Mouse (Mus musculus) regulatory T cell (primary cell): Measurements from ENCODE around the gene Galnt10.
"Not testable (repeated sequence)": the region's sequence is repeated elsewhere in the genome, so short reads cannot be mapped to it uniquely, and the experiment has no call there.

Experiments used
- in situ Hi-C: fragments of 300-600 bp; cut with MboI, MseI; formaldehyde crosslinking; loops from one replicate; pipeline ENCODE4 v1.15.1; 2025; ENCODE audit warnings: high pct_unique_total_duplicates

The Galnt10 gene

GRCm38 (mm10) chr11:57818189-57818588 is 172.9 kb downstream of the Galnt10 start:
- in situ Hi-C loops: loop anchor here (10.0 to 25.0 kb wide), 2 partner anchors 117 to 244 kb away; no protein-coding TSS in a partner anchor

GRCm38 (mm10) chr11:57819999-57820581 is 174.8 kb downstream of the Galnt10 start:
- in situ Hi-C loops: loop anchor here (10.0 to 25.0 kb wide), 2 partner anchors 115 to 242 kb away; no protein-coding TSS in a partner anchor

- in situ Hi-C loops: loop anchor here (25.0 kb wide), 1 partner anchor 239 kb away; no protein-coding TSS in a partner anchor
Measured at GRCm38 (mm10) chr11:57823159-57823558, 177.9 kb downstream of the Galnt10 start.

GRCm38 (mm10) chr11:57823714-57824113 is 178.5 kb downstream of the Galnt10 start:
- in situ Hi-C loops: loop anchor here (25.0 kb wide), 1 partner anchor 239 kb away; no protein-coding TSS in a partner anchor

GRCm38 (mm10) chr11:57825234-57825633 is 180.0 kb downstream of the Galnt10 start:
- in situ Hi-C loops: not testable (repeated sequence)

GRCm38 (mm10) chr11:57827048-57827914 is 182.0 kb downstream of the Galnt10 start:
- in situ Hi-C loops: no loop called here

- in situ Hi-C loops: no loop called here
Measured at GRCm38 (mm10) chr11:57827915-57828545, 182.8 kb downstream of the Galnt10 start.

GRCm38 (mm10) chr11:57828955-57829870 is 184.0 kb downstream of the Galnt10 start:
- in situ Hi-C loops: no loop called here

- in situ Hi-C loops: loop anchor here (5.0 kb wide), 1 partner anchor 107 kb away; no protein-coding TSS in a partner anchor
Measured at GRCm38 (mm10) chr11:57829871-57830775, 184.9 kb downstream of the Galnt10 start.

- in situ Hi-C loops: loop anchor here (5.0 kb wide), 1 partner anchor 106 kb away; no protein-coding TSS in a partner anchor
Measured at GRCm38 (mm10) chr11:57831281-57831781, 186.1 kb downstream of the Galnt10 start.

- in situ Hi-C loops: loop anchor here (5.0 kb wide), 1 partner anchor 105 kb away; no protein-coding TSS in a partner anchor
Measured at GRCm38 (mm10) chr11:57831861-57832260, 186.6 kb downstream of the Galnt10 start.

- in situ Hi-C loops: loop anchor here (5.0 kb wide), 1 partner anchor 105 kb away; no protein-coding TSS in a partner anchor
Measured at GRCm38 (mm10) chr11:57832552-57833201, 187.4 kb downstream of the Galnt10 start, which contains the start of gene Hand1. Gene Hand1 (minus strand): TSS chr11:57832818.

GRCm38 (mm10) chr11:57833296-57833977 is 188.2 kb downstream of the Galnt10 start:
- in situ Hi-C loops: loop anchor here (5.0 kb wide), 1 partner anchor 104 kb away; no protein-coding TSS in a partner anchor

- in situ Hi-C loops: loop anchor here (5.0 kb wide), 1 partner anchor 103 kb away; no protein-coding TSS in a partner anchor
Measured at GRCm38 (mm10) chr11:57834031-57834430, 188.8 kb downstream of the Galnt10 start.

- in situ Hi-C loops: no loop called here
Measured at GRCm38 (mm10) chr11:57835331-57835730, 190.1 kb downstream of the Galnt10 start.

GRCm38 (mm10) chr11:57835931-57836330 is 190.7 kb downstream of the Galnt10 start:
- in situ Hi-C loops: no loop called here

- in situ Hi-C loops: no loop called here
Measured at GRCm38 (mm10) chr11:57836401-57836800, 191.2 kb downstream of the Galnt10 start.
